Mouse (Mus musculus) hindbrain, embryonic 16.5 days (tissue): ENCODE measurements around the gene Akap13. TPM values are rescaled to one million over a fixed set of nuclear protein-coding genes. Genes with fewer than 3 reads are reported as not detected.

Experiments used
- ATAC-seq: fragments of 200-750 bp; cut with Nextera tagmentation; 2 replicates; pipeline ENCODE4 v1.8.0; 2017; ENCODE audit warnings: moderate TSS enrichment, moderate library complexity
- H3K27ac ChIP-seq: fragments of 300-500 bp; sonication (generic); 2 replicates; pipeline ENCODE4 v1.5.1; 2014; ENCODE audit warnings: low read depth, mild to moderate bottlenecking, control low read depth, low read length, moderate library complexity
- H3K27me3 ChIP-seq: fragments of 300-500 bp; sonication (generic); replicated peaks from 2 replicates; pipeline ENCODE4 v1.6.1; 2014; ENCODE audit warnings: low read length; ENCODE audit not compliant: control insufficient read depth, insufficient read depth
- H3K36me3 ChIP-seq: fragments of 300-500 bp; sonication (generic); 2 replicates; pipeline ENCODE4 v1.6.1; 2014; ENCODE audit warnings: mild to moderate bottlenecking, low read length, moderate library complexity, mixed read lengths; ENCODE audit not compliant: control insufficient read depth, insufficient read depth
- H3K4me1 ChIP-seq: fragments of 300-500 bp; sonication (generic); 2 replicates; pipeline ENCODE4 v1.6.1; 2014; ENCODE audit warnings: low read depth, low read length; ENCODE audit not compliant: control insufficient read depth, insufficient read depth
- H3K4me2 ChIP-seq: fragments of 300-500 bp; sonication (generic); 2 replicates; pipeline ENCODE4 v1.6.1; 2014; ENCODE audit warnings: mild to moderate bottlenecking, low read length, control low read depth, moderate library complexity
- H3K4me3 ChIP-seq: fragments of 300-500 bp; sonication (generic); 2 replicates; pipeline ENCODE4 v1.5.1; 2014; ENCODE audit warnings: mild to moderate bottlenecking, low read length, control low read depth, moderate library complexity
- H3K9ac ChIP-seq: fragments of 300-500 bp; sonication (generic); 2 replicates; pipeline ENCODE4 v1.6.1; 2014; ENCODE audit warnings: low read depth, mild to moderate bottlenecking, control low read depth, low read length, moderate library complexity
- H3K9me3 ChIP-seq: fragments of 300-500 bp; sonication (generic); 2 replicates; pipeline ENCODE4 v1.6.1; 2014; ENCODE audit warnings: mild to moderate bottlenecking, low read length, moderate library complexity; ENCODE audit not compliant: control insufficient read depth
- WGBS: fragments of 180-500 bp; shearing (Covaris S2); extraction: QIAGEN DNeasy Blood & Tissue Kit; methylation state at CpG from one replicate; pipeline ENCODE4 v1.1.7; 2014; 5-methylcytosine and 5-hydroxymethylcytosine counted together
- polyA plus RNA-seq: library from polyadenylated mRNA; unstranded; fragments of >200 nt; fragmentation: Nextera tagmentation; extraction: Ambion mirVana; gene quantifications from 2 replicates; pipeline ENCODE4 v1.2.1, GENCODE M21; 2015

Akap13 gene
- polyA plus RNA-seq, 1 experiment from 2014 or later = 13.0 TPM

DNA sequence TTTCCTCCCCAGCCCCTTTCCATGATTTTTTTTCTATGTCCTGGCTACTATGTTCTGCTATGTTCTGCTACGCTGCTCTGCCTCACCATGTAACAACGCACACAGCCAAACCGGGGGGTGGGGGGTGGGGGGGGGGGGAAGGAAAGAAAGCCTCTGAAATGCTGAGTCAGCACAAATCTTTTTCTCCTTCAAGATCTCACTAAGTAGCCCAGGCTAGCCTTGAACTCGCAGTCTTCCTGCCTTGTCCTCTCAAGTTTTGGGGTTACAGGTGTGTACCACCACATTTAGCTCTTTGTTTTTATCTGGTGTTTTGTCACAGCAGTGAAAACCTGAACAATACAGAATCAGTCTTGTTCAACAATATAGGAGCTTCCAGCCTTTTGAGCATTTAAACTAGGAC is 15.8 kb upstream of the Akap13 start:
- Histone ChIP-seq H3K27me3 (no peaks in the 10 kb centered on the region), H3K4me1 (no peaks in the 10 kb centered on the region), H3K4me2 (no peak overlapping the region), H3K4me3 (no peak overlapping the region), H3K9ac (no peak overlapping the region), H3K36me3 (no peaks in the 10 kb centered on the region), H3K9me3 (no peaks in the 10 kb centered on the region), H3K27ac (no peak overlapping the region)
- ATAC-seq = no peak
- 85% methylated on average over 4 of the region's 4 CpGs for WGBS

GRCm38 (mm10) chr7:75440241-75440640 is 15.1 kb upstream of the Akap13 start:
- Histone ChIP-seq H3K36me3 (no peaks in the 10 kb centered on the region), H3K27me3 (no peaks in the 10 kb centered on the region), H3K9ac (no peak overlapping the region), H3K9me3 (no peaks in the 10 kb centered on the region), H3K4me3 (no peak overlapping the region), H3K4me1 (no peaks in the 10 kb centered on the region), H3K4me2 (no peak overlapping the region), H3K27ac (no peak overlapping the region)
- ATAC-seq = no peak
- 80% methylated on average over 2 of the region's 2 CpGs for WGBS

DNA sequence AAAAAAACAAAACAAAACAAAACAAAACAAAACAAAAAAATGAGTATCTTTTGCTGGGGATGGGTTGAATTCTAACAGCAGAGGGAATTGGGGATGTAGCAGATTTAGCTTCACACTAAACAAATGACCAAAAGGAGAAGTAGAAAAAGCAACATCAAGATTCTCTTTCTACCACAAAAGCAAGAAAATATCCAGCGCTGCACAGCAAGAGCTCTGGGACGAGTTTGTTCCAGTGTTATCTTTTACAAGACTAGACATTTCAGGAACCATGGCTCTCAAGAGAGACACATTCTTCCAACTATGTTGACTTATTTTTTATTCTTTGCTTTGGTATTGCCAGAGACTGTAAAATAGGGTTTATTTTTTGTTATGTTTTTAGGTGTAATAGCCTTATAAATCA is 13.4 kb upstream of the Akap13 start:
- H3K27ac ChIP-seq = no peak overlapping the region
- no peak for ATAC-seq
- no peak overlapping the region for H3K4me3 ChIP-seq
- no peaks in the 10 kb centered on the region for H3K27me3 ChIP-seq
- H3K4me2 ChIP-seq = no peak overlapping the region
- no peaks in the 10 kb centered on the region for H3K9me3 ChIP-seq
- 71% methylated on average over 2 of the region's 2 CpGs for WGBS
- no peak overlapping the region for H3K9ac ChIP-seq
- H3K4me1 ChIP-seq = no peaks in the 10 kb centered on the region
- H3K36me3 ChIP-seq = no peaks in the 10 kb centered on the region

- Histone ChIP-seq H3K4me2 (peak overlapping the region; percentile 91), H3K9ac (peak overlapping the region; percentile 82), H3K9me3 (no peaks in the 10 kb centered on the region; the same call in 1 of the 2 replicates), H3K36me3 (no peaks in the 10 kb centered on the region), H3K27ac (peak overlapping the region; percentile 94), H3K4me3 (peak overlapping the region; percentile 91), H3K4me1 (peaks cover 9% of the 10 kb centered on the region), H3K27me3 (no peaks in the 10 kb centered on the region)
- 0% methylated on average over 25 of the region's 25 CpGs for WGBS
- no peak for ATAC-seq
Measured at GRCm38 (mm10) chr7:75456152-75456888, 986 bp downstream of the Akap13 start.

- no peaks in the 10 kb centered on the region for H3K36me3 ChIP-seq
- H3K9ac ChIP-seq = no peak overlapping the region
- peaks cover 6% of the 10 kb centered on the region for H3K4me1 ChIP-seq
- WGBS = 87% methylated on average over 1 of the region's 1 CpGs
- H3K4me3 ChIP-seq = no peak overlapping the region
- no peaks in the 10 kb centered on the region for H3K9me3 ChIP-seq
- no peak for ATAC-seq
- no peak overlapping the region for H3K27ac ChIP-seq
- no peak overlapping the region for H3K4me2 ChIP-seq
- H3K27me3 ChIP-seq = no peaks in the 10 kb centered on the region
Measured at GRCm38 (mm10) chr7:75460290-75460689, 5.0 kb downstream of the Akap13 start.

DNA sequence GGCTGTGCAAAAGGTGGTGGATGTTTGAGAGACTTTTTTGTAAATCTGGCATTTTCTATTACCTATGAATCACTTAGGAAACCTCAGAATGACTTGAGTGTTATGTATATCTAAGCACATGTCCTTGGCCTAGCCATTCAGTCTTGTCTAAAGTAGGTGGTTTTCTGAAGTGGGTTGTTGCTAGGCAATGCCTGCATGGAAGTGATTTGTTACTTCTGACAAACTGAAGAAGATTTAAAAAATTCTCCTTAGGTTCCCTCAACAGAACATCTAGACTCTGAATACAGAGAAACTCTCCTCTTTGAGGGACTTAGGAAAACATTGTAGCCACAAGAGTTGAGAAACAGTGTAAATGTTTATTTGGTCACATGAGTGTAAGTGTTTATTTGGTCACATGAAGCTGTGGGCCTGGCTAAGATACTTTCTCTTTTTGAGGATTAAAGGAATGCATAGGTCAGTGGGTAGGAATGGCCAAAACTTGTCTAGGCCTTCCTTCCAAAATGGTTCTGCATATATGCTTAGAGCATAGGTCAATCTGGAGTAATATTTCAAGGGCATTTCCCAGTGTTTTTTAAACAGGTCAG is 8.3 kb downstream of the Akap13 start:
- Histone ChIP-seq H3K4me3 (no peak overlapping the region), H3K27me3 (no peaks in the 10 kb centered on the region), H3K36me3 (no peaks in the 10 kb centered on the region), H3K4me2 (no peak overlapping the region), H3K4me1 (no peaks in the 10 kb centered on the region), H3K9me3 (no peaks in the 10 kb centered on the region), H3K9ac (no peak overlapping the region), H3K27ac (no peak overlapping the region)
- ATAC-seq = no peak

DNA sequence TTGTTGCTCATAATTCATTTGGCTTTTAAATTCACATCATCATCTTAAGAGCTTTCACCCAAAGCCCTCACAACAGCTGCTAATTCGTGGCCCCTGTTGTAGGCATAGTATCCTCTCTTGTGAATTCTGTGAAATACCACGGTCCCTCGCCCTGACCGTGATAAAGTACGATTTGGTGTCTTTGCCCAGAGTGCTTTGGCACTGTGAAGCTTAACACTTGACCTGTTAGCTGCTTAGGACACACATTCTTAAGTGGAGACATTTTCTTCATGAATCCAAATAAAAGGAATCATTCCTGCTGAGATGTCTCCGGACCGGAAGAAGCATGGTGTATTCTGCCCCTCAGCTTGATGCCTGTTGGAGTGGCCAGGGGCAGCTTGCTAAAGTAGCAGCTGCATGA is 12.5 kb downstream of the Akap13 start:
- no peak for ATAC-seq
- Histone ChIP-seq H3K27ac (no peak overlapping the region), H3K27me3 (no peaks in the 10 kb centered on the region), H3K9me3 (no peaks in the 10 kb centered on the region), H3K4me3 (no peak overlapping the region), H3K9ac (no peak overlapping the region), H3K4me1 (no peaks in the 10 kb centered on the region), H3K36me3 (no peaks in the 10 kb centered on the region), H3K4me2 (no peak overlapping the region)
- 62% methylated on average over 7 of the region's 7 CpGs for WGBS

DNA sequence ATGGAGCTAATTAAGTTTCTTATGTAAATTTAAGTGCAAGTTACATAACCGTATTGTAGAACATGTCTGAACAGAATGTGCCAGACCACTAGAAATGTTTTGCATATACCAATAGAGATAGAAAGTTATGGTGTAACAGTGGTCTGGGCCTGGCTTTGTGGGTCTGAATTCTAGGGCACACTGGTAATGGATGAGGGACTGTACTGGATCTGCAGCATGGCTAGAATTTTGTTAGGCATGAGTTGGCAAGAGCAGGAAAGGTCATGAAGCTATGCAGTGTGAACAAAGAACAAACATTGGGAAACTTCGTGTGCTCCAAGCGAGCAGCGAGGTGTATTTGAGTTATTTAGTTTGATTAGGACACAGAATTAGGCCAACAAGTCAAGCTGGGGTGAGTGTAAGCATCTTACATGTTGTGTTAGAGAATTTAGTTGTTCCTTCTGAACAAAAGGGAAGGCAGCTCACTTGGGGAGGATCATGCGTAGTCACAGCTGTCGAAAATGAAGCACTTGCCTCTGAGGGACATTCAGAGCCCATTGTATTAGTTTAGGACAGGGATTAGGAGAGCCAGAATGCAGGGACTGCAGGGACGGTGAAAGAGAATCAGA is 15.1 kb downstream of the Akap13 start:
- Histone ChIP-seq H3K4me2 (no peak overlapping the region), H3K27ac (no peak overlapping the region), H3K4me1 (no peaks in the 10 kb centered on the region), H3K36me3 (no peaks in the 10 kb centered on the region), H3K4me3 (no peak overlapping the region), H3K9me3 (no peaks in the 10 kb centered on the region), H3K27me3 (no peaks in the 10 kb centered on the region), H3K9ac (no peak overlapping the region)
- 34% methylated on average over 7 of the region's 7 CpGs for WGBS
- ATAC-seq = no peak

DNA sequence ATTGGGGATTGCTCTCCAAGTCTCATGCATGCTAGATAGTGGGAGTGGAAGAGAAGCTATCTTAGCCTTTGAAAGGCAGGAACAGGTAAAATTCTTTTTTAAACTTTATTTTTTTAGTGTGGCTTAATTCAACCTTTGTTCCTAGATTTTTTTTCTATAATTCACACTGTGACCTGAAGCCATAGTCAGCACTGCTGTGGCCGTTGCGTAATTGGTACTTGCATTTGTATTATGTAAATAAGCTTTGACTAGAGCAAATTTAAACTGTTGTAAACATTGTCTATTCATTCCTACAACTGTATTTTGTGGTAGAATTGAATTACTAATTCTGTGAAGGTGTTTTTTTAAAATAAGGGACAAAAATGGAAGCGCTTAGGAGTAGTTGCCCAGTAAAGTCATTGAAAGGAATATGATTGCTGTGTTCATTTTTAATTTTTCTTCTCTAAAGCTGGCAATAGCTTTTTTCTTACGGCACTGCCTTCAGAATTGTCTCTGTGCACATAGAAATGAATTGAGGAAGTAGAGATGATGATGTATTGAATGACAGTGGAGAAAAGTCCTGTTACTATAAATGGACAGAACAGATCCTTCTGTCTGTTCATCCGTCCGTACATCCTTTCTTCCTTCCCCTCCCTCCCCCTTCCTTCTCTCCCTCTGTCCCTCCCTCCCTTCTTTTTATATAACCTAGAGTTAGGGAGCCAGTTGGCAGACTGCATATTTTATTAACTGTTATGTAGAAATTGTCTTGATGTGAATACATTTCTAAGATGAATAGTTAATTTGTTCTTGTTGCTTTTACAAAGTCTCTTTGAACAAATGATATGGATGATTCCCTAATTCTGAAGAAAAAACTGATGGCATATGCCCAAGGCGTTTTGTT is 17.2 kb downstream of the Akap13 start:
- H3K36me3 ChIP-seq = no peaks in the 10 kb centered on the region
- no peaks in the 10 kb centered on the region for H3K27me3 ChIP-seq
- no peak overlapping the region for H3K4me2 ChIP-seq
- H3K27ac ChIP-seq = no peak overlapping the region
- no peaks in the 10 kb centered on the region for H3K9me3 ChIP-seq
- no peak overlapping the region for H3K9ac ChIP-seq
- WGBS = 74% methylated on average over 7 of the region's 7 CpGs
- no peak for ATAC-seq
- H3K4me3 ChIP-seq = no peak overlapping the region
- no peaks in the 10 kb centered on the region for H3K4me1 ChIP-seq
